Mouse (Mus musculus) megakaryocyte, adult 5-6 weeks (primary cell): ENCODE results near the gene Gata1. TPM values are rescaled to one million over a fixed set of nuclear protein-coding genes. Genes with fewer than 3 reads are reported as not detected.
A peak's percentile ranks its signal among the peaks of the same experiment; 100 is the strongest.
"Not testable (repeated sequence)": the region's sequence is repeated elsewhere in the genome, so short reads cannot be mapped to it uniquely, and the experiment has no call there.

Source experiments
- ATAC-seq: 2 replicates; pipeline ENCODE4 v1.8.0; 2016; ENCODE audit warnings: mild to moderate bottlenecking, inconsistent platforms; ENCODE audit not compliant: poor library complexity, severe bottlenecking
- total RNA-seq, 2 experiments: library from RNA; stranded (forward) in 1 of 2; stranded (reverse) in 1 of 2; fragments of 153-499, 151-499 nt in 1 of 2; fragments of 221-1000, 200-1000 nt in 1 of 2; gene quantifications; 2 replicates each; pipeline versions ENCODE4 v1.2.3 to v1.2.4; 2015 to 2017

The Gata1 gene
- total RNA-seq, 2 experiments from 2014 or later: 5.6 to 5.8 TPM

DNA sequence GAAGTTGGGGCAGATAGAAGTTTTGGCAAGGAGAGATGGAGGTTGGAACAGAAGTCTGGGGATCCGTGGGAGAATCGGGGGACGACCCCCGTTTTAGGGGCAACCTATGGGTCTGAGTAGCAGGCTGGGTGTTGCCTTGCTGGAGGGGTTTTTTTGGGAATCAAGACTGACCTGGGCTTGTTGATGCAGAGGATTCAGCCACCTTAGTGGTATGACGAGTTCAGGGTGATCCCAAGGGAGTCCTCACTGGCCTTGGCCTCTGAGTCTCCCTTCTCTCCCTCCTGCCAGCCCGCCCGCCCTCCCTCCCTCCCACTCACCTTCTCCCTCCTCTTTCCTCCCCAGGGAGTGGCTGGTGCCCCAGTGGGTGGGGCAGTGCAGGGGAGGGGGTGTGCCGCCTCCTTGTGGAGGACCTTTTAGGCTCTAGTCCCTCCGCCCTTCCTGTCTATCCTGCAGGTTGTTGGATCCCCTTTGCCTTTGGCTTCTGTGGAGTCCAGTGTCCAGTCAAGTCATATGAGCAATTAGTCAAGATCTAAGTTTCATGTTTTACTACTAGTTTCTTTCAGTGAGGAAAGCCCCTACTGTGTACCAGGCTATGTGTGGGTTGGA, 10.2 kb downstream of the Gata1 start:
- ATAC-seq: no peak

DNA sequence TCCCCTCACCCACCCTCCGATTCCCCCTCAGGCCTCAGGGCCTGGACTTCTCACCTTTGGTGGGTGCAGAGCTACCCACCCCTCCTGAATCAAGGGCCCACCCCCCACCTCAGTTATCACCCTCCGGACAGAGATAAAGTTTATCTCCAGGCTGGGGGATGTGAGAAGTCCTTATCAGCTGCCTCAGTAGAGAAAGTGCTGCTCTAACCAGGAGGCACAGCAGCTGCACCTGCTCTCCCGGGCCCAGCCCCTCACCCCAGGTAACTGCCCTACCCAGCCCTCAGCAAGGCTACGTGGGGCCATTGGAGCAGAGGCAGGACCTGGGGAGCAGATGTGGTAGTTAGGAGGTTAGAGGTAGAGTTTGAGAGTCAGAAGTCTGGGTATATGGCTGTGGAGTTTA, 11.7 kb downstream of the Gata1 start:
- ATAC-seq: no peak

DNA sequence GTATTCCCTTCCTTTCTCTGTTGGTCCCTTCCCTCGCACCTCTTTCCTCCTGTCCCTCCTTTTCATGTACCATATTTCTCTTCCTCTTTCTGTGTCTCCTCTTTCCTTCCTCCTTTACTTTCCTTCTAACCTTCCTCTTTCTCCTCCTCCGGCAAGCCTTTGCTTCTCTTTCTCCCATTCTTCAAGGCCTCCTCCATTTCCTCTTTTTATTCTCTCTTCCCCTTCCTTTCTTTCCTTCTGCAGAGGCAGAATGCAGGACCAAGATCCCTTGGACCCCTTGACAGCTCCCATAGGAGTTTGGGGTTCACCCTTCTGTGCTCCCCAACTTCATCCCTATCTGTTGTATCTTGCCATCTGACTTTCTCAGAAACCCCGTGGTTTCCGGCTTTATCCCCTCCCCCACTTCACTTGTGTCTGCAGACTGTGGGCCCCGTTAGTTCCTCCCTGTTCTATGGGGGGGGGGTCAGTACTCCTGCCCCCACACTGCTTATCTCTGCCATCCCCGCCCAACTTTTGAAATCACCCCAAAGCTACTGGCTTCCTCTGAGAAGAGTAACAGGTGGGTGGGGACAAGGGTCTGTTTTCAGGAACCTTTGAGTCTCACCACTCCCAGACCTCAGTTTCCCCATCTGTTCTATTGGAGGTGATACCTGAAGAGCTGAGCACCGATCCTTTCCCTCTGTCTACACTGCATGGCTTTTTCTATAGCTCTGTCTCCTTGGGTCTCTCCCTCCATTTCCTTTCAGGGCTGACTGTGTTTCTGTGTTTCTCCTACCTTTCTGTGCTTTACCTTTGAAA, 13.8 kb downstream of the Gata1 start:
- peak; percentile 75 for ATAC-seq

DNA sequence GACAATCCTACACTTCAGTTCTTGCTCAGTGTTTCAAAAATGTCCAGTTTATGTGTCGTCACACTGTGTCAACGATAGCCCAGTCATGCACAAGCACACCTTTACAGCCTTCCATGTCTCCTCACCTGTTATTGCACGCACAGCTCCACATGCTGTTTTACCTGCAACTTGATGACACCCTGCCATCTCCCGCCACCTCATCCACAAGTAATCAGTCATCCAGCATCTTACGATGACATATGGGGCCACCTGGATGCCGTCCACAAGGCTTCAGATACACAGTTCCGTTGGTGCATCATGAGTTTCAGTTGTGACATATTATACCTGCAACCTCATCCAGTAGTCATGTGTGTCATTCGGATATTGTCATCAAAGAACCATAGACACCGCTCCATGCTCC, 19.0 kb downstream of the Gata1 start:
- no peak for ATAC-seq

DNA sequence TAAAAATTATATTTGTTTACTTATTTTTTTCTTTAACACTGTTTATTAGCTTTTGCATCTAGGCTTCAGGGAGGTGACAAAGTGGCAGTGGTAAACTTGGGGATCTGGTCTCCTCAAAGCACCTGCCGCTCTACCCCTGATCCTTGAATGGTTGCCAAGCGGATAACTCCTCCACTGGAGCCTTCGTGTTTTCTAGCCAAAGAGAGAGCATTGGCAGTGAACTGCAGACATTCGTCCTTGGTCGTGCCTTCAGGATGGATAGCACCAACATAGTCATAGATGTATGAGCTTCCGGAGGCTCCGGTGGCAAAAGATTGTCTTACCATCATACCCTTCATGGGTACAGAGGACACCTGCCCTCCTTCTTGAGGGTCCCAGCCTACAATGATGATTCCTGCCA, 27.8 kb downstream of the Gata1 start:
- ATAC-seq: no peak

DNA sequence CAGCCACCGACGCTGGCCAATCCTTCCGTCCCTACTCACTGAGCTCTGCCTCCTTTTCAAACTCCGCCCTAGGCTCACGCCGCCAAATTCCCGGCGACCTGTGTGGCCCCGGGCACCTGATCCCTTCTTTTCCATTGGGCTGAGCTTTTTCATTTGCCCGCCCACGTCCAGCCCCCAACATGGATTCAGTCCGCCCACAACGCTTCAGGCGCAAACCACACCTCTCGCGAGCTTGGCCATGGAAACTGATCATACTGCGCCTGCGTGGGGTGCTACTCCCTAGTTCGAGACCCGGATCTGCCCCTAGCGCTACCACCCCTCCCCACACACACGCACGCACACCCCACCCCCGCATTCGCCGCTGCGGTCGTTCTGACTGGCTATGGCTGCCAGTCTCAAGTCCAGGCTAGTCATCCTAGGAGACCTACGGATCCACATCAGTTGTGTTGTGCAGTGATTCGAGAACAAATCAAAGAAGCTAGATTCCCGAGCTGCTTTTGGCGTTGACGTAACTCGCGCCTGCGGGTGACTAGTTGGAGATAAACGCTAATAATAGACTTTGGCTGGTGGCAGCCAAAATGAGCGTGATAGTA, 29.9 kb downstream of the Gata1 start:
- ATAC-seq: peak; percentile 99

DNA sequence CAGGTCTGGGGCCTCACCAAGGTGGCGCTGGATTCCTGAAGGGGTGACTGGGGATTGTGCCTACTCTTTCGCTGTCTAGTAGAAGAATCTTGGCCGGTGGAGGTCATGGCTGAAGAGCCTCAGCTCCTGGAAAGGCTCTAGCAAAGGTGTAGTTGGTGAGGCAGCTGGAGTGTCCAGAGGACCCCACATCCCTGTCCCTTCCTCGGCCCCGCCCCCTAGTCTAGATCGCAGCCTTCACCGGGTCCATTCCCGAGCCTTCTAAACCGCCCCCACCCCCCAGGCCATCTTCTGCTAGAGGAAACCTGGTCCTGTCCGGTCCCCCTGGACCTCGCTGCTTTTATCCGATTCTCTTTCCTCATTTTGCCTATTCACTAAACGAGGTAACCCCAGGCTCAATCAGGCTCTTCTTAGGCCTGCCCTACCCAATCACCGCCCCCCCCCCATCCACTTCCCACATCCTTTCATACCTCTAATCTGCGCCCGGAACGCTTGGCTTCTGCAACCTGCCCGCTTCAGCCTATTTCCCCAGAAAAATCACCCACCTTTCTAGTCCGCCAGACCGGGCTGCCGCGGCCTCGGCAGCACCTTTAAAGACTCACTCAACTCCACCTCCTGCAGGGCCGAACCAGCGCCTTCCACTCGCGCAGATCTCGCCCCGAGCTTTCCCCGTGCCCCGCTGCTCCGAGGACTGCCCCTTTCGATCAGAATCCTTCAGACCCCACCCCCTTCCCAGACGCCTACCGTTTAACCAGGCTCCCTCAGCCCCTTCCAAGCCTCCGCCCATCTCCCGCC, 30.6 kb downstream of the Gata1 start, which contains the start of gene Hdac6:
Hdac6 (minus strand) TSS at position 782 of the 792 bp plus-strand sequence.
- no peak for ATAC-seq

DNA sequence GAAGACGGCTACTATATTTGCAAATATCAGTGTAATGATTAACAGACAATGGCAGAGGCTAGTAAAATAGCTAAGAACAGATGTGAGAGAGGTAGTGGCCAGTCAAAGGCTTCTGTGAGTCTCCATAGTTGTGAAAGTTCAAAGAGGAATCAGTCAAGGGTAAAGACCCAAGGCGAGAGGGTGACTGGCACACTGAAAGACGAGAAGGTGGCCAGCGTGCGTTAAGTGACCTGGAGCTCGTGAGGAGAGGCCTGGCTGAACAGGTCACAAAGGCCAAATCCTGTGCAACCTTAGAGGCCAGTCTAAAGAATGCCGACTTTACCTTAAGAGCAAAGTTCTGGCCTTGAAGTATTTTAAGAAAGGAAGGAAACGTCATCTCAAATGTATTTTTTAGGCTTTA, 32.3 kb downstream of the Gata1 start:
- ATAC-seq: no peak

DNA sequence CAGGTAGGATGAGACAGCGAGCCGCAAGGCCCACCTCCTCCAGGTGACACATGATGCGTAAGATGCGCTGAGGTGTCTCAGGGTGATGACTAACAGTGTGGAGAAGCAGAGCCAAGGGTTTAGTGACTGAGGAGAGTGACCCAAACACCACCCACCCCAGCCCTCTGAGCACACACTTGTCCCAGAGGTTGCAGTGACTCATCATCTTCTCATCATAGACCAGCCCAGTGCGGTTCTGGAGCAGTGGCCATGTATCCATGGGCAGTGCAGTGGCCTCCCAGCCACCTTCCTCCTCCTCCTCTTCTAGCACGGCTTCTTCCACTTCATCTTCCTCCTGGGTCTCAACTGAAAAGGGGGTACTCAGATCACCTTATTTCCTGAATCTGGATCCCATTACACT, 40.2 kb downstream of the Gata1 start:
- no peak for ATAC-seq

DNA sequence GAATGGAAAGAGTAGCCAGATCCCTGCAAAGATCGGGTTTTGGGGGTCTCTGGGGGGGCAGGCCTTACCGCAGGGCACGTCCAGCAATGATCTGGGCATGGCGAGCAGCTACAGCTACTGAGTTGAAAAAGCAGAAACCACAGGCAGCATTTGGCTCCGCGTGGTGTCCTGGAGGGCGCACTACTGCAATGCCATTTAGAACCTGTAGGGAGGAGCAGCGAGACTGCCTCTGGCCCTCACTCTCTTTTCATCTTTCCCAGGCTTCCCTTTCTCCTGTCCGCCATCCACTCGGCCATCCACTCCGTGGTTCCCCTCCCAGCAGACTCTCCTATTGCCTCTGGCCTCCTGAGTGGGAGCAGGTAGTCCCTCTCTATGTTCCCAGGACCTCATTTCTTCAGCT, 41.0 kb downstream of the Gata1 start:
- no peak for ATAC-seq

DNA sequence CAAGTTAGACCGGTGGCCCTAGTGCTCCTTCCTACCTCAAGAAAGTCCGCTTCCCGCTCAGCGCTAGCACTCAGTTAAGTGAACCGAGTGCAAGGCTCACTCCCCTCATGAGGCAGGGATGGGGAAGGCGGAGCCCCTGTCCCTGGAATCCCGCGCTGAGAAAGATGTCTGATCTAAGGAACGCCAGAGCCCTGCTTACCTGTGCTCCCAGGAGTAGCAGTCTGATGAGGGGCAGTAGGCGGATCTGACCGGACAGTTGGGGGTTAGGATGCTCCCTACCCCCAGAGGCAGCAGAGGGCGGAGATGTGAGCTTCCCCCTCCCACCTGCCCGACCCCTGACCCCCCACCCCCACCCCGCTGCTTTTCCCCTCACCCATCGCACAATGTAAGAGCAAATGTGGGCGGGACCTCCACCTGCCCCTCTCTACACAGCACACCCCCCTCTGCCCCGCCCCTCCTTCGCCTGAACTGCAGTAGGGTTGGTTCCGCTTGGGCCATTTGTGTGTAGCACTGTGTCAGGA, 49.5 kb downstream of the Gata1 start, which contains the start of gene Eras:
Eras (minus strand) TSS at position 338 of the 521 bp plus-strand sequence.
- ATAC-seq: no peak

DNA sequence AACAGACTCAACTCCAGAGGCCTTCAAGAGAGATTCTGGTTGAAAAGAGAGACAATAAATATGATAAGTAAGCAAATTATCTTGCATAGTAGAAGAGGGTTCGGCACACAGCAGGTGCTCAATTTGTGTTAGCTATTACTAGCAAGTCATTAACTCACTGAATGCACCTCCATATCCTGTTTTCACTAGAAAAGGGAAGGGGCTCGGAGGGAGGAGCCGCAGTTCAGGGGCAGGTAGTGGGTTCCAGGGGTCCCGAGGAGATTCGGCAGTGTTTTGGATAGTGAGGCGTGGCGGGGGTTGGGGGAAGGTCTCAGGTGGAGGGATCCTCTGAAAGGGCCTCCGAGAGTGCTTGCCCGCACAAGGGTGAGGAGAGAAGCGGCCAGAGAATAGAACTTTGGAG, 50.8 kb downstream of the Gata1 start:
- no peak for ATAC-seq

DNA sequence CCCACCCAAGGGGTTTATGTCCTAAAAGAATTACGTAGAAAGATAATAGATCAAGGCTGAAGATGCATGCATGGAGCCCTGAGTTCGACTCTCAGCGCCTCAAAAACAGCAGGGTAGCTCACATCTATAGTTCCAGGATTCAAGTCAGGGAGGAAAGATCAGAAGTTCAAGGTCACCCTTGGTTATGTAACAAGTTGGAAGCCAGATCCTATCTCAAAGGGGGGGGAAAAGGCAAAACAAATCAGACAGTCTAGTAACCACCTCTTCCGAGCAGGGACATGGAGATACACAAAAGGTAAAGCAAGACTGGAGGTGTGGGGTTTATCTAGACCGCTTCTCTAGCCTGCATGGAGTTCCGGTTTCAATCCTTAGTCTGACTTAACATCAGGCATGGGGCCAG, 51.6 kb downstream of the Gata1 start:
- no peak for ATAC-seq

DNA sequence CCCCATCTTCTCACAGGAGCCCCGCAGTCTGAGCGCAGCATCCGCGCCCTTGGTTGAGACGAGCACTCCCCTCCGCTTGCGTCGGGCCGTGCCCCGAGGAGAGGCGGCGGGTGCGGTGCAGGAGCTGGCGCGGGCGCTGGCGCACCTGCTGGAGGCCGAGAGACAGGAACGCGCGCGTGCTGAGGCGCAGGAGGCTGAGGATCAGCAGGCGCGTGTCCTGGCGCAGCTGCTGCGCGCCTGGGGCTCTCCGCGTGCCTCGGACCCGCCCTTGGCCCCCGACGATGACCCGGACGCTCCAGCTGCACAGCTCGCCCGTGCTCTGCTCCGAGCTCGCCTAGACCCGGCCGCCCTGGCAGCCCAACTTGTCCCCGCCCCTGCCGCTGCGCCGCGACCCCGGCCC, 55.8 kb downstream of the Gata1 start:
- no peak for ATAC-seq

DNA sequence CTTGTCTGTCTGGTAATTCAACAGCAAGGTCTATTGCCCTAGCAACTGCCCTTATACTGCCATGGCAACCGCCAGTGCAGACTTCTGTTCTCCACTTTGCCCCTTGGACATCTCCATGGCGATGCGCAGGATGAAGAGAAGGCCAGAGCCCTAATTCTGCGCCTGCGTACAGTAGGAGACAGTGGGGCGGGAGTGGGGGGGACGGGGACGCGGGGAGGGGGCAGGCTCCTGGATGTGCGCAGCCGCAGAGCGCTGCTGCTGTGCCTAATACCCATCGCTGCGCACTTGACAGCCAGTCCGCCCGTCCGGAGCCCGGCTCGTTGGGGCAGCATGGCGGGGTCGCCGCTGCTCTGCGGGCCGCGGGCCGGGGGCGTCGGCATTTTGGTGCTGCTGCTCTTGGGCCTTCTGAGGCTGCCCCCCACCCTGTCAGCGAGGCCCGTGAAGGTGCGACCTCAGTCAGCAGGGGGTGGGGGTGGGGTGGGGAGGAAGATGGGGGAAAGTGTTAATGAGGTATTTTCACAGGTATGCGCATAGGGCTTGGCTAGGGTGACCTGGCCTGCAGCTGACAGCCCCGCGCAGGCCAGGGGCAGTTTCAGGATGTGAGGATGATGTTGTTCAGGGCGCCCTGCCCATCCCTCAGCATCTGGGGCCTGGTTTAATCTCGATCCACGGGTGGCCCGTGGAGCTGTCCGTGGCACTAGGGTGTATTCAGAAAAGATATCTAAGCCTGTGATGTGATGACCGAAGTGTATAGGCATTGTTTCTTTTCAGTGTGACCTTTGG, 58.1 kb downstream of the Gata1 start, which contains the start of gene Pcsk1n:
Pcsk1n (plus strand) TSS at position 222 of the 783 bp plus-strand sequence.
- no peak for ATAC-seq

DNA sequence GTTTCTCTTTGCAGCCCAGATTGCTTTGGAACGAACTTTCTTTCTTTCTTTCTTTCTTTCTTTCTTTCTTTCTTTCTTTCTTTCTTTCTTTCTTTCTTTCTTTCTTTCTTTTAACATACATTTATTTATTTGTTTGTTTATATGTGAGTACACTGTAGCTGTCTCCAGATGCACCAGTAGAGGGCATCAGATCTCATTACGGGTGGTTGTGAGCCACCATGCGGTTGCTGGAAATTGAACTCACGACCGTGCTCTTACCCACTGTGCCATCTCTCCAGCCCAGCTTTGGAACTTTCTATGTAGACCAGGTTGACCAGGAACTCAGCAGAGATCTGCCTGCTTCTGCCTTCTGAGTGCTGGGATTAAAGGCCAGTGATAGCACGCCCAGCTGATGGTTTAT, 59.9 kb downstream of the Gata1 start:
- not testable (repeated sequence) for ATAC-seq

DNA sequence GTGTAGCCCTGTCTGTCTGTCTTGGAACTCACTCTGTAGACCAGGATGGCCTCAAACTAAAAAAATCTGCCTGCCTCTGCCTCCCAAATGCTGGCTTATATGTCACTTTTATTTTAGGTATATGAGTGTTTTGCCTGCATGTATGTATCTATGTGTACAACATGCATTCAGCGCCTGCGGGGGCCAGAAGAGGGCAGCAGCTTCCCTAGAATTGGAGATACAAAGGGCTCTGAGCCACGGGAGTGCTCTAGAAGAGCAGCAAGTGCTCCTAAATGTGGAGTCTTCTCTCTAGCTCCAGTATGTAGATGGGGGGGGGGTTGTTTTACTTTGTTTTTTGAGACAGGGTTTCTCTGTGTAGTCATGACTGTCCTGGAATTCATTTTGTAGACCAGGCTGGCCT, 62.2 kb downstream of the Gata1 start:
- ATAC-seq: peak; percentile 66

DNA sequence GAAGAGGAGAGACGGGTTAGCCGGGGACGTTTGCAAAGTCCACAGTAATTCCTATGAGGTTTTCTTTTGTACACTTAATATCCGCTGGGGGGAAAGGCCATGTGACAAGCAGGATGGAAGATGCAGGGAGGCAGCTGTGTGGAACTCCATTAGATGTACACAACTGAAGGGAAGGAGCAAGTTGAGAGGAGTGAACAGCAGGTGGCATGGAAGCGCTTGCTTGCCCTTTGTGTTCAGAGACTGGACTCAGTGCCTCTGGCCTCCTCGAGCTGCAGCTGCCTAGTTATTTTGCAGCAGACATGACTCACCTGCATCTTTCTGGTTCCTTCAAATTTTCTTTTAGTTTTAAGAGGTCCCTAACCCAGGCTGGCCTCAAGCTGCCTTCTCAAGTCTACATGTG, 67.4 kb downstream of the Gata1 start:
- no peak for ATAC-seq
